Mouse (Mus musculus) embryonic facial prominence, embryonic 11.5 days (tissue): Measurements from ENCODE around the gene Gm20605. TPM values are rescaled to one million over a fixed set of nuclear protein-coding genes. Genes with fewer than 3 reads are reported as not detected.

Experiments used
- ATAC-seq: fragments of 200-750 bp; cut with Nextera tagmentation; replicated peaks from 2 replicates; pipeline ENCODE4 v1.8.0; 2017; ENCODE audit warnings: low read depth; ENCODE audit not compliant: insufficient number of reproducible peaks, low FRiP score, low TSS enrichment
- DNase-seq: peaks from one replicate; pipeline ENCODE4 v3.0.0-alpha.2; 2015; ENCODE audit warnings: low spot score
- H3K27ac ChIP-seq: fragments of 300-500 bp; sonication (generic); replicated peaks from 2 replicates; pipeline ENCODE4 v1.5.1; 2014; ENCODE audit warnings: mild to moderate bottlenecking, low read depth, low read length, control low read depth
- H3K27me3 ChIP-seq: fragments of 300-500 bp; sonication (generic); 2 replicates; pipeline ENCODE4 v1.6.1; 2014; ENCODE audit warnings: mild to moderate bottlenecking, low read length, moderate library complexity, mixed read lengths; ENCODE audit not compliant: control insufficient read depth, insufficient read depth
- H3K36me3 ChIP-seq: fragments of 300-500 bp; sonication (generic); replicated peaks from 2 replicates; pipeline ENCODE4 v1.6.1; 2014; ENCODE audit warnings: low read depth, mild to moderate bottlenecking, low read length, moderate library complexity, mixed read lengths; ENCODE audit not compliant: control insufficient read depth, insufficient read depth
- H3K4me1 ChIP-seq: fragments of 300-500 bp; sonication (generic); 2 replicates; pipeline ENCODE4 v1.6.1; 2014; ENCODE audit warnings: low read length, mixed read lengths; ENCODE audit not compliant: control insufficient read depth, insufficient read depth
- H3K4me2 ChIP-seq: fragments of 300-500 bp; sonication (generic); 2 replicates; pipeline ENCODE4 v1.6.1; 2014; ENCODE audit warnings: low read depth, mild to moderate bottlenecking, control low read depth, low read length, moderate library complexity
- H3K4me3 ChIP-seq: fragments of 300-500 bp; sonication (generic); 2 replicates; pipeline ENCODE4 v1.5.1; 2014; ENCODE audit warnings: low read depth, low read length, control low read depth
- H3K9ac ChIP-seq: fragments of 300-500 bp; sonication (generic); replicated peaks from 2 replicates; pipeline ENCODE4 v1.6.1; 2014; ENCODE audit warnings: mild to moderate bottlenecking, control low read depth, low read length
- H3K9me3 ChIP-seq: fragments of 300-500 bp; sonication (generic); replicated peaks from 2 replicates; pipeline ENCODE4 v1.6.1; 2016; ENCODE audit warnings: mild to moderate bottlenecking, low read length, inconsistent platforms, mixed read lengths; ENCODE audit not compliant: control insufficient read depth
- WGBS: fragments of 180-500 bp; shearing (Covaris S2); extraction: QIAGEN DNeasy Blood & Tissue Kit; methylation state at CpG from one replicate; pipeline ENCODE4 v1.1.7; 2014; 5-methylcytosine and 5-hydroxymethylcytosine counted together
- polyA plus RNA-seq: library from polyadenylated mRNA; unstranded; fragments of >200 nt; fragmentation: Nextera tagmentation; extraction: Ambion mirVana; gene quantifications from 2 replicates; pipeline ENCODE4 v1.2.1, GENCODE M21; 2014

Gene Gm20605
- polyA plus RNA-seq, 1 experiment from 2014 or later, result 3.7 TPM

GRCm38 (mm10) chr5:137645652-137646091 lies 16.7 kb downstream of the Gm20605 start, which contains the start of gene Irs3:
TSS of gene Irs3 (minus strand) at chr5:137645714.
- Histone ChIP-seq H3K4me2 (peak within 1 kb of the TSS; percentile 52), H3K36me3 (peaks cover 7% of the 10 kb centered on the region), H3K9ac (no peak within 1 kb of the TSS), H3K27ac (no peak within 1 kb of the TSS), H3K4me1 (peaks cover 8% of the 10 kb centered on the region), H3K9me3 (no peaks in the 10 kb centered on the region), H3K4me3 (peak within 1 kb of the TSS; percentile 26), H3K27me3 (peaks cover 21% of the 10 kb centered on the region)
- no peak for ATAC-seq
- peak; percentile 27 for DNase-seq
- WGBS, result 12% methylated on average over 11 of the region's 11 CpGs

GRCm38 (mm10) chr5:137647827-137648601 lies 19.0 kb downstream of the Gm20605 start:
- no peak for ATAC-seq
- Histone ChIP-seq H3K4me3 (no peak overlapping the region), H3K36me3 (no peaks in the 10 kb centered on the region), H3K4me2 (no peak overlapping the region), H3K9ac (no peak overlapping the region), H3K27ac (no peak overlapping the region), H3K27me3 (peaks cover 21% of the 10 kb centered on the region), H3K9me3 (no peaks in the 10 kb centered on the region), H3K4me1 (peaks cover 8% of the 10 kb centered on the region)
- no peak for DNase-seq
- 52% methylated on average over 9 of the region's 9 CpGs for WGBS

GRCm38 (mm10) chr5:137649251-137649650 lies 20.3 kb downstream of the Gm20605 start:
- Histone ChIP-seq H3K4me2 (no peak overlapping the region), H3K4me1 (peaks cover 8% of the 10 kb centered on the region), H3K27me3 (peaks cover 15% of the 10 kb centered on the region), H3K9ac (no peak overlapping the region), H3K4me3 (no peak overlapping the region), H3K9me3 (no peaks in the 10 kb centered on the region), H3K36me3 (no peaks in the 10 kb centered on the region), H3K27ac (no peak overlapping the region)
- ATAC-seq, result no peak
- WGBS, result 29% methylated on average over 4 of the region's 4 CpGs
- DNase-seq, result no peak

- Histone ChIP-seq H3K4me1 (peaks cover 7% of the 10 kb centered on the region), H3K4me2 (peak overlapping the region; percentile 22; the same call in 1 of the 2 replicates), H3K36me3 (no peaks in the 10 kb centered on the region), H3K4me3 (no peak overlapping the region), H3K27ac (no peak overlapping the region), H3K27me3 (peaks cover 9% of the 10 kb centered on the region), H3K9me3 (no peaks in the 10 kb centered on the region), H3K9ac (no peak overlapping the region; the same call in 1 of the 2 replicates)
- DNase-seq, result peak; percentile 25
- no peak for ATAC-seq
- 11% methylated on average over 18 of the region's 18 CpGs for WGBS
Measured at GRCm38 (mm10) chr5:137649669-137650571, 20.9 kb downstream of the Gm20605 start.

DNA sequence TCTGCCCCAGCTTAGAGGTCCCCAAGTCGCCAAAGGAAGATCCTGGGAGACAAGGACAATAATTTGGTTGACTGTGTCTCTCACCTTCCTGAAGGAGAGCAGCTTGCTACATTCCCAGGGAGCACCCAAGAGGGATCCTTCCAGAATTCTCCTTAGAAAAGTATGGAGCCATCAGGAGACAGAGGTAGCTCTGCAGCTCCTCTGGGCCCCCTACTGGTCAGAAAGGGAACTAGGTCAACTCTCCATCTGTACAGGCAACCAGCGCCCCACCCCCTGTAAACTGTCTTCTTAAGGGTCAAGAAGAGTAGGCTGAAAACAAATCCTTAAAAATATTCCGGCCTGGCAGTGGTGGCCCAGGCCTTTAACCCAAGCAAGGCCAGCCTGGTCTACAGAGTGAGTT lies 23.5 kb downstream of the Gm20605 start:
- whole genome bisulfite sequencing, result 22% methylated on average over 3 of the region's 3 CpGs
- H3K36me3 ChIP-seq, result no peaks in the 10 kb centered on the region
- H3K4me1 ChIP-seq, result 0 out of 2 replicates have a peak, but pooled peaks cover 4% of the 10 kb centered on the region
- H3K4me3 ChIP-seq, result no peak overlapping the region
- no peaks in the 10 kb centered on the region for H3K9me3 ChIP-seq
- no peak overlapping the region for H3K27ac ChIP-seq
- ATAC-seq (no peak), DNase-seq (peak; percentile 85)
- H3K27me3 ChIP-seq, result no peaks in the 10 kb centered on the region
- no peak overlapping the region for H3K4me2 ChIP-seq
- H3K9ac ChIP-seq, result no peak overlapping the region

GRCm38 (mm10) chr5:137653366-137653765 lies 24.4 kb downstream of the Gm20605 start:
- Histone ChIP-seq H3K4me2 (no peak overlapping the region), H3K9me3 (no peaks in the 10 kb centered on the region), H3K4me3 (no peak overlapping the region), H3K27ac (no peak overlapping the region), H3K9ac (no peak overlapping the region), H3K36me3 (no peaks in the 10 kb centered on the region; the same call in 1 of the 2 replicates), H3K27me3 (no peaks in the 10 kb centered on the region), H3K4me1 (no peaks in the 10 kb centered on the region)
- DNase-seq, result no peak
- WGBS, result 90% methylated on average over 10 of the region's 10 CpGs
- ATAC-seq, result no peak

GRCm38 (mm10) chr5:137654746-137655145 lies 25.8 kb downstream of the Gm20605 start:
- WGBS, result 78% methylated on average over 6 of the region's 7 CpGs
- Histone ChIP-seq H3K4me3 (no peak overlapping the region), H3K27me3 (no peaks in the 10 kb centered on the region), H3K36me3 (no peaks in the 10 kb centered on the region; the same call in 1 of the 2 replicates), H3K9me3 (no peaks in the 10 kb centered on the region), H3K27ac (no peak overlapping the region), H3K4me1 (no peaks in the 10 kb centered on the region), H3K4me2 (no peak overlapping the region), H3K9ac (no peak overlapping the region)
- ATAC-seq (no peak), DNase-seq (peak; percentile 38)
